Mouse (Mus musculus) forebrain, embryonic 11.5 days (tissue): ENCODE measurements around the gene Cdh1. TPM values are rescaled to one million over a fixed set of nuclear protein-coding genes. Genes with fewer than 3 reads are reported as not detected.

Experiments
- ATAC-seq: fragments of 200-750 bp; cut with Nextera tagmentation; replicated peaks from 2 replicates; pipeline ENCODE4 v1.8.0; 2017; ENCODE audit warnings: moderate TSS enrichment; ENCODE audit not compliant: low FRiP score
- DNase-seq: peaks from one replicate; pipeline ENCODE4 v3.0.0-alpha.2; 2017; ENCODE audit warnings: low spot score
- H3K27ac ChIP-seq: fragments of 300-500 bp; sonication (generic); 2 replicates; pipeline ENCODE4 v1.5.1; 2014; ENCODE audit warnings: low read depth, low read length
- H3K27me3 ChIP-seq: fragments of 300-500 bp; sonication (generic); 2 replicates; pipeline ENCODE4 v1.6.1; 2014; ENCODE audit warnings: mild to moderate bottlenecking, low read length, mixed read lengths; ENCODE audit not compliant: control insufficient read depth, insufficient read depth
- H3K36me3 ChIP-seq: fragments of 300-500 bp; sonication (generic); 2 replicates; pipeline ENCODE4 v1.6.1; 2014; ENCODE audit warnings: mild to moderate bottlenecking, low read length, moderate library complexity, mixed read lengths; ENCODE audit not compliant: control insufficient read depth, insufficient read depth
- H3K4me1 ChIP-seq: fragments of 300-500 bp; sonication (generic); replicated peaks from 2 replicates; pipeline ENCODE4 v1.6.1; 2014; ENCODE audit warnings: low read length, mixed read lengths; ENCODE audit not compliant: control insufficient read depth, insufficient read depth
- H3K4me2 ChIP-seq: fragments of 300-500 bp; sonication (generic); 2 replicates; pipeline ENCODE4 v1.6.1; 2014; ENCODE audit warnings: low read depth, mild to moderate bottlenecking, low read length, moderate library complexity, mixed read lengths; ENCODE audit not compliant: severe bottlenecking
- H3K4me3 ChIP-seq: fragments of 300-500 bp; sonication (generic); 2 replicates; pipeline ENCODE4 v1.5.1; 2014; ENCODE audit warnings: low read depth, low read length
- H3K9ac ChIP-seq: fragments of 300-500 bp; sonication (generic); 2 replicates; pipeline ENCODE4 v1.6.1; 2014; ENCODE audit warnings: low read length
- H3K9me3 ChIP-seq: fragments of 300-500 bp; sonication (generic); 2 replicates; pipeline ENCODE4 v1.6.1; 2016; ENCODE audit warnings: low read length, mixed read lengths; ENCODE audit not compliant: control insufficient read depth
- WGBS: fragments of 180-500 bp; shearing (Covaris S2); extraction: QIAGEN DNeasy Blood & Tissue Kit; methylation state at CpG from one replicate; pipeline ENCODE4 v1.1.7; 2014; 5-methylcytosine and 5-hydroxymethylcytosine counted together
- polyA plus RNA-seq: library from polyadenylated mRNA; unstranded; fragments of >200 nt; fragmentation: Nextera tagmentation; extraction: Ambion mirVana; gene quantifications from 2 replicates; pipeline ENCODE4 v1.2.1, GENCODE M21; 2014

The Cdh1 gene
- polyA plus RNA-seq, 1 experiment from 2014 or later = 5.1 TPM

DNA sequence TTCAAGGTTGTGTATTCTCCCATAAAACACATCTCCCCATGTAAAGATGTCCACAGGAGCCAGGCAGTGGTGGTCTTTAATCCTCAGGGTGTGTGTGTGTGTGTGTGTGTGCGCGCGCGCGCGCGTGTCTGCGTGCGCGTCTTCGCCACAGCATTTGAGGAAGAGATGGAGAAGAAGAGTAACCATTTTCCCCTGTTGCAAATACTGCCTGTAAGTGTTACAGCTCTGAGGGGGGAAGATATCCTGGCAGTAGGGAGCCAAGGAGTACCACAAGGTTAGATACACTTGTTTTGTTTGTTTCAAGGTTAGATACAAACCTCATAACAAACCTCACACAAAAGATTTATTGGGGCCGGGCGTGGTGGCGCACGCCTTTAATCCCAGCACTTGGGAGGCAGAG, 71.2 kb downstream of the Cdh1 start:
- Histone ChIP-seq H3K9ac (no peak overlapping the region), H3K4me1 (no peaks in the 10 kb centered on the region), H3K4me2 (no peak overlapping the region), H3K9me3 (no peaks in the 10 kb centered on the region), H3K27ac (no peak overlapping the region), H3K36me3 (no peaks in the 10 kb centered on the region), H3K4me3 (no peak overlapping the region), H3K27me3 (no peaks in the 10 kb centered on the region)
- DNase-seq = peak; percentile 22
- 99% methylated on average over 15 of the region's 15 CpGs for WGBS
- no peak for ATAC-seq

DNA sequence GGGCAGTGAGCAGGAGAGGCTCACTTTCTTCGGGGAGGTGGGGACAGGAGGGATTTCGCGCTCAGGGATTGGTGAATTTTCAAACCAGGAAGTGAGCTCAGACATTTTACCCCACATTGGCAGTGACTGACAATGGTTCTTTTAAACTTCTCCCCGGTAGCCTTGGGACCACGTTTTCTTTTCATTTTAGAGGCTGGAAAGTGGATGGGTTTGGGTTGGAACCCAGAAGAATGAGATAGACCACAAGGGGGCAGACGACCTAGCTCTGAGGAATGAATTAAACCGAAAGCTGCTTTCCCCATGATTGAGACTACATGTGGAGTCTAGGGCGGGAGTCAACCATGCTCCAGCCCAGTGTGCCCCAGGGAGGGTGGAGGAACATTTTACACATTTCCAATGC, 71.7 kb downstream of the Cdh1 start:
- ATAC-seq (no peak), DNase-seq (peak; percentile 30)
- 74% methylated on average over 8 of the region's 8 CpGs for WGBS

DNA sequence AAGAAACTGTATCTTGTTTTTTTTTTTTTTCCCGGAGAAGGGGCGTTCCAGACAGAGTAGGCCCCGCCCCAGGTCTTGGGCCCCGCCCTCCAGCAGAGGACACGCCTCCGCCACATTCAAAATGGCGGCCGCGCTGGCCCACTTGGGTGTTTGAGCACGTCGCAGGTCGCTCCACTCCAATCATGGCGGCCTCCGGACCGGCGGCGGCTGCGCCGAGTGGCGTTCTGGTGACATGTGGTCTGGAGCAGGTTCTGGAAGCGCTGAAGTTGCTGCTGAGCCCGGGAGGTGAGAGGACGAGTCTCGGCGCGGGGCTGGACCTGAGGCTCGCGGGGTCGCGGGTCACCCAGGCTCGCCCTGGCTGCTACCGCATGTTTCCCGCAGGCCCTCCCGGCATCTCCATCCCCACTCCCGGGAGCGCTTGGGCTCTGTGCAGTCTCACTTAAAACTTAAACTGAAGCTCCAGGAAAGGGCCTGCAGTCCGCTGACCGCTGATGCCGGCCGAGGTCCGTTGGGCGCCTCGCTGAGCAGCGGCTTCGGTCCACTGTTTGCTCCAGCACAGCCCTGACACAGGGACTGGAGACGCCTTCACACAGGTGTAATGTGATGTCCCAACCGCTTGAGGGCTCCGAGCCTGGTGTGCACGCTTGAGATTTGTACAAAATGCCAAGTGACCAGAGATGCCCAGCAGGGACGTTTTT, 80.0 kb downstream of the Cdh1 start, which contains the start of gene Tango6:
TSS of gene Tango6 (plus strand) at position 98 of the 698 bp plus-strand sequence.
- Histone ChIP-seq H3K27me3 (no peaks in the 10 kb centered on the region), H3K4me2 (peak within 1 kb of the TSS; percentile 61), H3K4me3 (peak within 1 kb of the TSS; percentile 78), H3K4me1 (no peaks in the 10 kb centered on the region), H3K27ac (peak within 1 kb of the TSS; percentile 91), H3K36me3 (no peaks in the 10 kb centered on the region), H3K9me3 (peaks cover 3% of the 10 kb centered on the region; the same call in 1 of the 2 replicates), H3K9ac (peak within 1 kb of the TSS; percentile 90)
- DNase-seq = peak; percentile 95
- WGBS = under 1% methylated on average over 50 of the region's 50 CpGs
- ATAC-seq = peak; percentile 96

More for the DNA sequence above, 71.7 kb downstream of the Cdh1 start:
- H3K4me3 ChIP-seq = no peak overlapping the region
- no peak overlapping the region for H3K27ac ChIP-seq
- no peaks in the 10 kb centered on the region for H3K4me1 ChIP-seq
- H3K4me2 ChIP-seq = no peak overlapping the region
- no peaks in the 10 kb centered on the region for H3K27me3 ChIP-seq
- no peaks in the 10 kb centered on the region for H3K9me3 ChIP-seq
- H3K36me3 ChIP-seq = no peaks in the 10 kb centered on the region
- no peak overlapping the region for H3K9ac ChIP-seq

- Histone ChIP-seq H3K4me3 (no peak overlapping the region), H3K27ac (no peak overlapping the region), H3K9ac (no peak overlapping the region), H3K36me3 (no peaks in the 10 kb centered on the region), H3K4me2 (no peak overlapping the region), H3K27me3 (no peaks in the 10 kb centered on the region), H3K9me3 (peaks cover 3% of the 10 kb centered on the region; the same call in 1 of the 2 replicates), H3K4me1 (no peaks in the 10 kb centered on the region)
- ATAC-seq (no peak), DNase-seq (no peak)
- WGBS = 91% methylated on average over 4 of the region's 4 CpGs
These were observed 81.2 kb downstream of the Cdh1 start for GRCm38 (mm10) chr8:106684387-106684786.

- no peak overlapping the region for H3K4me2 ChIP-seq
- WGBS = 18% methylated on average over 4 of the region's 4 CpGs
- ATAC-seq (no peak), DNase-seq (no peak)
- H3K36me3 ChIP-seq = no peaks in the 10 kb centered on the region
- no peak overlapping the region for H3K9ac ChIP-seq
- H3K4me1 ChIP-seq = no peaks in the 10 kb centered on the region
- H3K9me3 ChIP-seq = no peaks in the 10 kb centered on the region
- H3K27ac ChIP-seq = no peak overlapping the region
- no peaks in the 10 kb centered on the region for H3K27me3 ChIP-seq
- no peak overlapping the region for H3K4me3 ChIP-seq
These were observed 84.3 kb downstream of the Cdh1 start for GRCm38 (mm10) chr8:106687479-106687878.

GRCm38 (mm10) chr8:106697748-106698248, 94.6 kb downstream of the Cdh1 start:
- Histone ChIP-seq H3K27ac (no peak overlapping the region), H3K4me2 (no peak overlapping the region), H3K4me3 (no peak overlapping the region), H3K27me3 (no peaks in the 10 kb centered on the region), H3K36me3 (no peaks in the 10 kb centered on the region), H3K9ac (no peak overlapping the region), H3K9me3 (no peaks in the 10 kb centered on the region), H3K4me1 (no peaks in the 10 kb centered on the region)
- no peak for DNase-seq
- ATAC-seq = no peak
- WGBS = 93% methylated on average over 3 of the region's 3 CpGs

- Histone ChIP-seq H3K27ac (no peak overlapping the region), H3K27me3 (no peaks in the 10 kb centered on the region), H3K4me1 (no peaks in the 10 kb centered on the region), H3K4me2 (no peak overlapping the region), H3K9me3 (no peaks in the 10 kb centered on the region), H3K9ac (no peak overlapping the region), H3K36me3 (no peaks in the 10 kb centered on the region), H3K4me3 (no peak overlapping the region)
- WGBS = 77% methylated on average over 5 of the region's 5 CpGs
- peak; percentile 81 for DNase-seq
- no peak for ATAC-seq
These were observed 96.4 kb downstream of the Cdh1 start for GRCm38 (mm10) chr8:106699588-106699987.

DNA sequence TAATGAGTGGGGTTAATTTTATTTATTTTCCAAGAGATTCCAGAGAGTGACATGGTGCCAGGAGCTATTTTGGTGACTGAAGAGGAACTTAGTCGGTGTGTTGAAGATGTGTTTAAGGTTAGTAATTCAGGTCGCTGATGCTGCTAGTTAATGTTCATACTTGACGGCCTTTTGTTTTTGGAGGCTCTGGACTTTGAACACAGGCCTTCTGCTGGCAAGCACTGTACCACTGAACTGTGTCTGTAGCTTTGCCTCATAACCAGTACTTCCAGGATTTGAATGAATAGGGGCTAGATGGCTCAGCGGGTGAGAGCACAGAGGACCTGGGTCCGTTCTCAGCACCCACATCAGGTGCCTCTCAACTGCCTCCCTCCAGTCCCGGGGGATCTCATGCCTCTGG, 97.0 kb downstream of the Cdh1 start:
- Histone ChIP-seq H3K4me3 (no peak overlapping the region), H3K27ac (no peak overlapping the region), H3K4me1 (no peaks in the 10 kb centered on the region), H3K9ac (no peak overlapping the region), H3K36me3 (no peaks in the 10 kb centered on the region), H3K27me3 (no peaks in the 10 kb centered on the region), H3K4me2 (no peak overlapping the region), H3K9me3 (no peaks in the 10 kb centered on the region)
- ATAC-seq (no peak), DNase-seq (no peak)
- WGBS = 96% methylated on average over 6 of the region's 6 CpGs

DNA sequence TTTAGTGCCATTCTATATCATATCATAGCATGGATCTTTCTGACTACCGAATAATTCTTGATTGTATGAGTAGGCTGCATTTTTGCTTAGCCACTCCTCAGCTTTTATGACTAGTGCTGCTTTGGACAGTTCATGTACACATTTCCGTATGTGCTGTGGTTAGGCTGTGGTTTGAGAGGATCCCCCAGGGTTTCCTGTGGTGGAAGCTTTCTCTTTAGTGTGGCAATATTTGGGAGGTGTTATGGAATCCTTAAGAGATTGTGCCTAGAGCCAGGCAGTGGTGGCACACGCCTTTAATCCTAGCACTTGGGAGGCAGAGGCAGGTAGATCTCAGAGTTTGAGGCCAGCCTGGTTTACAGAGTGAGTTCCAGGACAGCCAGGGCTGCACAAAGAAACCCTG, 98.2 kb downstream of the Cdh1 start:
- Histone ChIP-seq H3K4me1 (no peaks in the 10 kb centered on the region), H3K27ac (no peak overlapping the region), H3K36me3 (no peaks in the 10 kb centered on the region), H3K9me3 (no peaks in the 10 kb centered on the region), H3K4me2 (no peak overlapping the region), H3K9ac (no peak overlapping the region), H3K27me3 (no peaks in the 10 kb centered on the region), H3K4me3 (no peak overlapping the region)
- WGBS = 98% methylated on average over 3 of the region's 3 CpGs
- no peak for ATAC-seq
- no peak for DNase-seq
